Mouse (Mus musculus): ENCODE data around the gene Aym1.

DNA sequence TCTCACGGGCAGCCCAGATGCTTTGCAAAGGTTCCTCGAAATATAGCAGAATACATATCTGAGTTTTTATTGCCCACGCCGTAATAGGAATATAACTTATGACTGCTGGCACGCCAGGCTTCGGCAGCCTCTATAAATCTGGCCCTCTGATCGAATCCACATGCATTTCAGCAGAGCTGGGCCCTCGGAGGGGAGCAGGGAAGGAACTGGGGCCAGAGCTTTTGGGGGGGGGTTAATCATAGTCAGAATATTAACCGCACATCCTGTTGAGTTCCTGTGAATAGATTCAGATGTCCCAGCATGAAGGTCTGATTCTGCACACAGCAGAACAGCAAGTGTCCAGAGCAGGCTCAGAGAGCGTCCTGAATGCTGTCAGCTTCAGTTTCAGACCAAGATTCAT lies 17.2 kb downstream of the Aym1 start:
- no peak for TF ChIP-seq CTCF (IDR thresholded peaks at IDR 0.05; ENCODE audit: borderline replicate concordance, insufficient read depth, low read depth, low read length)
- no peak for TF ChIP-seq POLR2A (IDR thresholded peaks at IDR 0.05; ENCODE audit: borderline replicate concordance, insufficient read depth, low read length)
